Mouse (Mus musculus) lung, adult 2 months (tissue): ENCODE results near the gene Plxna2.

Experiments
- CTCF ChIP-seq: fragments of 200-500 bp; IDR thresholded peaks from 2 replicates; pipeline ENCODE4 v1.5.1; 2011; ENCODE audit warnings: mild to moderate bottlenecking, low read length, control low read depth; ENCODE audit not compliant: insufficient read depth
- POLR2A ChIP-seq: fragments of 200-500 bp; IDR thresholded peaks from 2 replicates; pipeline ENCODE4 v1.6.1; 2011; ENCODE audit warnings: low read depth, mild to moderate bottlenecking, control low read depth, low read length, borderline replicate concordance; ENCODE audit errors: extremely low read depth

DNA sequence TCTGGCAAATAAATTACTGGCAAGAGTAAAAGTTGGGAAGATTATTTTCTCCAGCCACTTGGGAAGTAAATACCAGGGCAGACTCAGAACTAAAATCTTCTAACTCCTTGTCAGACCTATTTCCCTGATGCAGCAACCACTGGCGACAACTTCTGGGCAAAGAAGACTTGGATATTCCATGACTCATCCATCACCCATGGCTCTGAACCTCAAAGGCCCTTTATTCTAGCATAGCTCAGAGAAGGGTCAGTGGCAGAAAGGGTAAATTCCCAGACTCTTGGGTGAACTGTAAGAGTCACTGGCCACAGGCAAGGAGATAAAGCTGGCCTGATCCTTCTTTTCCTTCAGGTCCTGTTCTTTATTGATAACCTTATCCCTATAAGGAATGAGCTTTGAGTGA, 163.5 kb downstream of the Plxna2 start:
- TF ChIP-seq CTCF (no peak), POLR2A (no peak)
